Mouse (Mus musculus): ENCODE data around the gene Asb10. TPM values are rescaled to one million over a fixed set of nuclear protein-coding genes. Genes with fewer than 3 reads are reported as not detected.

The Asb10 gene
- polyA plus RNA-seq, 1 experiment: 1.6 TPM

DNA sequence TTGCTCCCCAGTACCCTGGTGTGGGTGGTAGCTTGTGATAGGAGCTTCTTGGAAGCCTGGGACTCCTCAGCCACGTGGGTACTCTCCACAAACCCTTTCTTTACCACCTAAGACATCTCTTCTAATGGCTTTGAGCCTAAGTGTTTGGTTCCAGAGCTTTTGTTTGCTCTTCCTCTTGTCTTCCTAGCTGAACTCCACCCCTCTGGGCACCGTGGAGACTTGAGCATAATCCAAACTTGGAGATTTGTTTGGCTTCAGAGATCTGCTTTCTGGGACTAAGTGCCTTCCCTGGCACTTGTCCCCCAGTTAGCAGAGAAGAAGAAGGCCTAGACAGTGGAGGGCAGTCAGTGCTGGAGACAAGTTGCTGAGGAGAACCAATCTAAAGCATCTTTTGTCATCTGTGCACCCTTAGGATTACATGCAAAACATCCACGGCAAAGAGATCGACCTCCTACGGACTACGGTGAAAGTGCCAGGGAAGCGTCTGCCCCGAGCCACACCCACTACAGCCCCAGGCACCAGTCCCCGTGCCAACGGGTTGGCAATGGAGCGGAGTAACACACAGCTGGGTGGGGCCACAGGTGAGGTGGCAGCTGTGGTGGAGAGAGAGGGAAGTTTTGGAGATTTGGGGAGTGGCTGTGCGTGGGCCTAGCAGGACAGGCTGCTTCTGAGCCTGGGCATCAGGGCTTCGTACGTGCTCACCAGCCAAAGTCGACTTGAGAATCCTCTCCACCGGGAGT, 48.1 kb downstream of the Asb10 start:
- Histone ChIP-seq H3K4me1 (ENCODE audit: control insufficient read depth, insufficient read depth, low read length) (no peaks in the 10 kb centered on the region), H3K4me3 (ENCODE audit: insufficient read depth, low read depth, low read length) (no peak overlapping the region), H3K27me3 (replicated peaks; ENCODE audit: control insufficient read depth, insufficient read depth, low read length) (no peaks in the 10 kb centered on the region), H3K36me3 (ENCODE audit: control insufficient read depth, insufficient read depth, low read length) (peaks cover 1% of the 10 kb centered on the region), H3K27ac (ENCODE audit: insufficient read depth, low read depth, low read length) (no peak overlapping the region)
- WGBS: 79% methylated on average over 16 of the region's 16 CpGs
- no peak for DNase-seq
- TF ChIP-seq CTCF (conservative IDR thresholded peaks at IDR 0.05; ENCODE audit: insufficient read depth, insufficient read length, low read depth, low read length) (no peak), POLR2A (IDR thresholded peaks at IDR 0.05; ENCODE audit: low read depth, low read length) (no peak)

GRCm38 (mm10) chr5:24490413-24490920, 50.3 kb downstream of the Asb10 start:
- TF ChIP-seq POLR2A (IDR thresholded peaks at IDR 0.05; ENCODE audit: low read depth, low read length): no peak
- no peak for TF ChIP-seq CTCF (conservative IDR thresholded peaks at IDR 0.05; ENCODE audit: insufficient read depth, insufficient read length, low read depth, low read length)
- Histone ChIP-seq H3K27me3 (replicated peaks; ENCODE audit: control insufficient read depth, insufficient read depth, low read length) (no peaks in the 10 kb centered on the region), H3K4me3 (ENCODE audit: insufficient read depth, low read depth, low read length) (no peak overlapping the region), H3K27ac (ENCODE audit: insufficient read depth, low read depth, low read length) (no peak overlapping the region), H3K4me1 (ENCODE audit: control insufficient read depth, insufficient read depth, low read length) (peaks cover 3% of the 10 kb centered on the region; the same call in 1 of the 2 replicates), H3K36me3 (ENCODE audit: control insufficient read depth, insufficient read depth, low read length) (peaks cover 1% of the 10 kb centered on the region)
- 74% methylated on average over 14 of the region's 14 CpGs for WGBS
- DNase-seq: no peak

- H3K4me3 ChIP-seq (ENCODE audit: insufficient read depth, low read depth, low read length): no peak overlapping the region
- no peak for DNase-seq
- H3K27ac ChIP-seq (ENCODE audit: insufficient read depth, low read depth, low read length): no peak overlapping the region
- no peaks in the 10 kb centered on the region; the same call in 1 of the 2 replicates for H3K36me3 ChIP-seq (ENCODE audit: control insufficient read depth, insufficient read depth, low read length)
- H3K27me3 ChIP-seq (replicated peaks; ENCODE audit: control insufficient read depth, insufficient read depth, low read length): no peaks in the 10 kb centered on the region
- TF ChIP-seq CTCF (conservative IDR thresholded peaks at IDR 0.05; ENCODE audit: insufficient read depth, insufficient read length, low read depth, low read length) (no peak), POLR2A (IDR thresholded peaks at IDR 0.05; ENCODE audit: low read depth, low read length) (no peak)
- peaks cover 6% of the 10 kb centered on the region; the same call in 1 of the 2 replicates for H3K4me1 ChIP-seq (ENCODE audit: control insufficient read depth, insufficient read depth, low read length)
- WGBS: 96% methylated on average over 5 of the region's 5 CpGs
Observed at GRCm38 (mm10) chr5:24486738-24487137, 54.0 kb downstream of the Asb10 start.

GRCm38 (mm10) chr5:24486097-24486496, 54.7 kb downstream of the Asb10 start:
- DNase-seq: peak; percentile 90
- Histone ChIP-seq H3K4me3 (ENCODE audit: insufficient read depth, low read depth, low read length) (no peak overlapping the region), H3K36me3 (ENCODE audit: control insufficient read depth, insufficient read depth, low read length) (no peaks in the 10 kb centered on the region; the same call in 1 of the 2 replicates), H3K27me3 (replicated peaks; ENCODE audit: control insufficient read depth, insufficient read depth, low read length) (no peaks in the 10 kb centered on the region), H3K4me1 (ENCODE audit: control insufficient read depth, insufficient read depth, low read length) (peaks cover 6% of the 10 kb centered on the region; the same call in 1 of the 2 replicates), H3K27ac (ENCODE audit: insufficient read depth, low read depth, low read length) (no peak overlapping the region)
- TF ChIP-seq CTCF (conservative IDR thresholded peaks at IDR 0.05; ENCODE audit: insufficient read depth, insufficient read length, low read depth, low read length) (peak; percentile 91), POLR2A (IDR thresholded peaks at IDR 0.05; ENCODE audit: low read depth, low read length) (no peak)
- WGBS: 2% methylated on average over 8 of the region's 8 CpGs

- no peak for TF ChIP-seq CTCF (conservative IDR thresholded peaks at IDR 0.05; ENCODE audit: insufficient read depth, insufficient read length, low read depth, low read length)
- TF ChIP-seq POLR2A (IDR thresholded peaks at IDR 0.05; ENCODE audit: low read depth, low read length): no peak
- Histone ChIP-seq H3K36me3 (ENCODE audit: control insufficient read depth, insufficient read depth, low read length) (no peaks in the 10 kb centered on the region; the same call in 1 of the 2 replicates), H3K4me1 (ENCODE audit: control insufficient read depth, insufficient read depth, low read length) (peaks cover 6% of the 10 kb centered on the region; the same call in 1 of the 2 replicates), H3K4me3 (ENCODE audit: insufficient read depth, low read depth, low read length) (no peak overlapping the region), H3K27me3 (replicated peaks; ENCODE audit: control insufficient read depth, insufficient read depth, low read length) (no peaks in the 10 kb centered on the region), H3K27ac (ENCODE audit: insufficient read depth, low read depth, low read length) (no peak overlapping the region)
- WGBS: 52% methylated on average over 22 of the region's 22 CpGs
- DNase-seq: peak; percentile 34
Observed at GRCm38 (mm10) chr5:24484963-24485362, 55.8 kb downstream of the Asb10 start.

GRCm38 (mm10) chr5:24483326-24483725, 57.5 kb downstream of the Asb10 start:
- TF ChIP-seq POLR2A (IDR thresholded peaks at IDR 0.05; ENCODE audit: low read depth, low read length): no peak
- TF ChIP-seq CTCF (conservative IDR thresholded peaks at IDR 0.05; ENCODE audit: insufficient read depth, insufficient read length, low read depth, low read length): peak; percentile 89
- H3K27me3 ChIP-seq (replicated peaks; ENCODE audit: control insufficient read depth, insufficient read depth, low read length): no peaks in the 10 kb centered on the region
- no peaks in the 10 kb centered on the region for H3K36me3 ChIP-seq (ENCODE audit: control insufficient read depth, insufficient read depth, low read length)
- WGBS: 28% methylated on average over 11 of the region's 11 CpGs
- H3K4me3 ChIP-seq (ENCODE audit: insufficient read depth, low read depth, low read length): peak overlapping the region; percentile 35
- H3K27ac ChIP-seq (ENCODE audit: insufficient read depth, low read depth, low read length): peak overlapping the region; percentile 91
- DNase-seq: peak; percentile 90
- H3K4me1 ChIP-seq (ENCODE audit: control insufficient read depth, insufficient read depth, low read length): peaks cover 6% of the 10 kb centered on the region; the same call in 1 of the 2 replicates

Other genes with a start within 250 kb of the Asb10 start
- 3.1 and 5.5 TPM in 2 replicates for gene Kcnh2, start 189.4 kb downstream of the Asb10 start, polyA plus RNA-seq (2012; rRNA removed)
- 11.4 and 12.4 TPM in 2 replicates for gene Nos3, start 176.2 kb downstream of the Asb10 start, polyA plus RNA-seq (2012; rRNA removed)
- gene Atg9b, start 148.8 kb downstream of the Asb10 start, polyA plus RNA-seq (2012; rRNA removed): 0.76 and 0.89 TPM in 2 replicates
- gene Abcb8, start 147.3 kb downstream of the Asb10 start, polyA plus RNA-seq (2012; rRNA removed): 112 and 117 TPM in 2 replicates
- gene Asic3, start 127.6 kb downstream of the Asb10 start, polyA plus RNA-seq (2012; rRNA removed): 0.20 and 0.33 TPM in 2 replicates
- gene Cdk5, start 117.4 kb downstream of the Asb10 start, polyA plus RNA-seq (2012; rRNA removed): 78.0 and 83.2 TPM in 2 replicates
- 56.8 and 66.9 TPM in 2 replicates for gene Slc4a2, start 117.1 kb downstream of the Asb10 start, polyA plus RNA-seq (2012; rRNA removed)
- gene Fastk, start 95.7 kb downstream of the Asb10 start, polyA plus RNA-seq (2012; rRNA removed): 291 and 403 TPM in 2 replicates
- 60.0 and 68.9 TPM in 2 replicates for gene Tmub1, start 93.1 kb downstream of the Asb10 start, polyA plus RNA-seq (2012; rRNA removed)
- 59.4 and 62.3 TPM in 2 replicates for gene Agap3, start 88.8 kb downstream of the Asb10 start, polyA plus RNA-seq (2012; rRNA removed)
- gene Gbx1, start 13.8 kb downstream of the Asb10 start, polyA plus RNA-seq (2012; rRNA removed): 0.05 and 0.11 TPM in 2 replicates
- gene 4931409K22Rik, start 15.8 kb upstream of the Asb10 start, polyA plus RNA-seq (2012; rRNA removed): 0.10 and 0.14 TPM in 2 replicates
- gene Abcf2, start 36.5 kb upstream of the Asb10 start, polyA plus RNA-seq (2012; rRNA removed): 40.2 and 47.6 TPM in 2 replicates
- 20.2 and 27.5 TPM in 2 replicates for gene Chpf2, start 45.8 kb upstream of the Asb10 start, polyA plus RNA-seq (2012; rRNA removed)
- 12.4 and 15.9 TPM in 2 replicates for gene Smarcd3, start 83.4 kb upstream of the Asb10 start, polyA plus RNA-seq (2012; rRNA removed)
- 37.5 and 46.9 TPM in 2 replicates for gene Nub1, start 144.6 kb upstream of the Asb10 start, polyA plus RNA-seq (2012; rRNA removed)
- gene Wdr86, start 189.7 kb upstream of the Asb10 start, polyA plus RNA-seq (2012; rRNA removed): 7.0 and 8.6 TPM in 2 replicates
- gene Crygn, start 217.0 kb upstream of the Asb10 start, polyA plus RNA-seq (2012; rRNA removed): 0.14 and 1.4 TPM in 2 replicates

Data from kidney, adult 2 months (tissue).